Mouse (Mus musculus) left cerebral cortex, postnatal 10 days (tissue): ENCODE results near the gene Erbb3. TPM values are rescaled to one million over a fixed set of nuclear protein-coding genes. Genes with fewer than 3 reads are reported as not detected.

Experiments used
- microRNA-seq: library from miRNA; unstranded; fragments of <30 nt; microRNA quantifications from one replicate; pipeline ENCODE4 v1.2.0, GENCODE M21; 2022
- total RNA-seq, 2 experiments: library from RNA; stranded (reverse); gene quantifications; 2 replicates each; pipeline ENCODE4 v1.2.3; 2021

The Erbb3 gene
- total RNA-seq, 2 experiments from 2014 or later: 1.1 to 2.2 TPM

Small RNAs within 50 kb of the gene (microRNA-seq; reads per million reads assigned to microRNA genes)
- gene Gm47275 (not detected), gene Mir6917 (not detected)

Other genes with a start within 250 kb of the Erbb3 start
- 10 to 100 TPM; 69.8 to 74.6 TPM for gene Coq10a, start 220.7 kb downstream of the Erbb3 start, total RNA-seq
- gene Ankrd52, start 212.5 kb downstream of the Erbb3 start, total RNA-seq: 10 to 100 TPM; 74.4 TPM
- under 1 TPM; 0.56 to 0.69 TPM for gene Slc39a5, start 188.4 kb downstream of the Erbb3 start, total RNA-seq
- gene Nabp2, start 178.2 kb downstream of the Erbb3 start, total RNA-seq: 10 to 100 TPM; 88.5 to 93.8 TPM
- gene Rnf41, start 178.0 kb downstream of the Erbb3 start, total RNA-seq: 10 to 100 TPM; 79.3 to 81.6 TPM
- 100 to 1,000 TPM; 204 to 226 TPM for gene Smarcc2, start 130.4 kb downstream of the Erbb3 start, total RNA-seq
- 100 to 1,000 TPM; 602 to 610 TPM for gene Myl6, start 95.5 kb downstream of the Erbb3 start, total RNA-seq
- 10 to 100 TPM; 30.9 to 34.1 TPM for gene Myl6b, start 91.0 kb downstream of the Erbb3 start, total RNA-seq
- 1 to 10 TPM; 8.9 to 9.3 TPM for gene Esyt1, start 63.8 kb downstream of the Erbb3 start, total RNA-seq
- gene Zc3h10, start 41.9 kb downstream of the Erbb3 start, total RNA-seq: 10 to 100 TPM; 10.8 to 10.9 TPM
- 1,000 to 10,000 TPM; 2,483 to 2,553 TPM for gene Rpl41, start 40.3 kb downstream of the Erbb3 start, total RNA-seq
- gene Pa2g4, start 23.7 kb downstream of the Erbb3 start, total RNA-seq: 10 to 100 TPM; 80.0 to 83.7 TPM
- 100 to 1,000 TPM; 382 to 405 TPM for gene Rps26, start 37.1 kb upstream of the Erbb3 start, total RNA-seq
- 10 to 100 TPM; 18.5 to 19.8 TPM for gene Ikzf4, start 56.3 kb upstream of the Erbb3 start, total RNA-seq
- gene Suox, start 84.4 kb upstream of the Erbb3 start, total RNA-seq: 10 to 100 TPM; 11.1 to 11.8 TPM
- 100 to 1,000 TPM; 120 to 121 TPM for gene Rab5b, start 106.6 kb upstream of the Erbb3 start, total RNA-seq
- gene Pmel, start 114.5 kb upstream of the Erbb3 start, total RNA-seq: under 1 TPM; 0.51 to 0.63 TPM
- 1 to 10 TPM; 4.3 to 4.7 TPM for gene Cdk2, start 115.4 kb upstream of the Erbb3 start, total RNA-seq
- 1 to 10 TPM; 5.7 to 5.8 TPM for gene Dgka, start 155.2 kb upstream of the Erbb3 start, total RNA-seq
- 10 to 100 TPM; 34.3 to 34.6 TPM for gene Pym1, start 158.2 kb upstream of the Erbb3 start, total RNA-seq
- under 1 TPM; 0.49 to 0.59 TPM for gene Mmp19, start 201.3 kb upstream of the Erbb3 start, total RNA-seq
- 10 to 100 TPM; 61.9 to 63.1 TPM for gene Dnajc14, start 214.4 kb upstream of the Erbb3 start, total RNA-seq
- 10 to 100 TPM; 12.2 to 12.5 TPM for gene Tmem198b, start 214.7 kb upstream of the Erbb3 start, total RNA-seq
- gene Sarnp, start 227.7 kb upstream of the Erbb3 start, total RNA-seq: 10 to 100 TPM; 37.4 to 42.2 TPM
- 1 to 10 TPM; 4.4 to 6.7 TPM for gene Ormdl2, start 232.0 kb upstream of the Erbb3 start, total RNA-seq